Comparison of ENCODE assay signal across 17 mouse cellular contexts in the genomic region with DNA sequence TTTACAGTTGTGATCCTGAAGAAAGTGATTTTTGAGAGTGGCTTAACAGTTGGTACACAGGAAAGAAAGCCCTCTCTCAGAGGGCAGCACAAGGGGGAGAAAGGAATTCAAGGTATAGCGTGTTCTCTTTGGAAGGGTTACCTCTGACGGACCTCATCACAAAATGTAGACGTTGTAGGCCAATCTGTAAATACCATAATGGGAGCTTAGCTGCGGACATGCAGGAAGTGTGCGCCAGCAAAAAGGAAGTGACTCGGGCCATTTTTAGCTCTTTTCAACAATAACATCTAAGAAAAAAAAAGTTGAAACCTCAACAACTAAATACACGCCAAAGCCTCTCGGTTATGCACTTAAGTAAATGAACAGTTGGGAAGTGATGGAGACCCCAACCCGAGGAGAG. TPM values are rescaled to one million over a fixed set of nuclear protein-coding genes. Genes with fewer than 3 reads are reported as not detected.
A peak's percentile ranks its signal among the peaks of the same experiment; 100 is the strongest.
DNase-seq lines count a peak whose midpoint lies in the region; ATAC-seq and TF ChIP-seq lines count a peak whose summit lies in the region.
"Had no signal": no experiment of that assay in that cellular context is flagged by ENCODE, and none has a peak within 500 bp of the region (broad histone marks: within the 10 kb centered on the region; RNA-seq: fewer than 3 reads in every experiment).

No protein-coding gene starts in this region.

- 0 out of 2 replicates have a peak overlapping the region, but pooled peaks have one; percentile 23 for H3K27ac ChIP-seq in heart, postnatal 0 days (ENCODE audit: low read depth)
- H3K27ac ChIP-seq in testis, adult 2 months (ENCODE audit: control insufficient read depth, insufficient read depth, low read depth, low read length) = peak overlapping the region; percentile 10
- H3K27ac ChIP-seq in left cerebral cortex, adult 2 months = no peak overlapping the region
- H3K27ac ChIP-seq: neural tube, embryonic 12.5 days had no signal

- DNase-seq in heart, postnatal 0 days (ENCODE audit: low spot score) = no peak
- DNase-seq in heart, postnatal 14 days = no peak
- DNase-seq in testis, postnatal 10 days (ENCODE audit: low spot score) = no peak
- DNase-seq in splenic B cell, adult 2 months (ENCODE audit: low read depth, low spot score) = peak; percentile 47
- DNase-seq in left cerebral cortex, adult 2 months (ENCODE audit: extremely low spot score in 1 of 2, low spot score in 2 of 2) = no peak
- no peak for DNase-seq in heart, postnatal 25 days (ENCODE audit: low spot score)
- DNase-seq: cerebellum, adult 2 months; midbrain, embryonic 14.5 days; retina, postnatal 1 day; thymus, adult 18-20 months had no signal

- 62% methylated on average over 9 of the region's 9 CpGs for WGBS in heart, postnatal 0 days

- TF ChIP-seq CTCF in heart, postnatal 0 days (IDR thresholded peaks at IDR 0.05; ENCODE audit: low read depth) = no peak
- no peak for TF ChIP-seq CTCF in testis, adult 2 months (IDR thresholded peaks at IDR 0.05; ENCODE audit: control insufficient read depth, insufficient read depth, insufficient replicate concordance, low read depth, low read length)
- TF ChIP-seq CTCF in left cerebral cortex, adult 2 months (IDR thresholded peaks at IDR 0.05) = no peak

- ATAC-seq in heart, postnatal 0 days (ENCODE audit: insufficient read depth, low read depth) = no peak
- ATAC-seq in hematopoietic stem cell, adult 5-6 weeks (replicated peaks in 1 of 2; ENCODE audit: insufficient read depth in 1 of 2, low FRiP score in 2 of 2, low TSS enrichment in 1 of 2, low read depth in 1 of 2, poor library complexity in 2 of 2, severe bottlenecking in 2 of 2) = peak; percentile 73 to 76
- ATAC-seq: forebrain, embryonic 16.5 days; intestine, embryonic 16.5 days had no signal

- H3K27me3 ChIP-seq in heart, postnatal 0 days (ENCODE audit: control insufficient read depth, insufficient read depth, low read length) = no peaks in the 10 kb centered on the region
- H3K27me3 ChIP-seq in testis, adult 2 months (ENCODE audit: control insufficient read depth, insufficient read depth, low read length) = no peaks in the 10 kb centered on the region
- H3K27me3 ChIP-seq in splenic B cell, adult 2 months (ENCODE audit: control insufficient read depth, insufficient read depth, low read length, poor library complexity, severe bottlenecking) = no peaks in the 10 kb centered on the region
- H3K27me3 ChIP-seq: CH12.LX; neural tube, embryonic 12.5 days had no signal

- H3K4me3 ChIP-seq in heart, postnatal 0 days (ENCODE audit: low read depth, low read length) = no peak overlapping the region
- H3K4me3 ChIP-seq in testis, adult 2 months (ENCODE audit: control insufficient read depth, low read depth, low read length) = no peak overlapping the region
- H3K4me3 ChIP-seq in left cerebral cortex, adult 2 months = no peak overlapping the region
- H3K4me3 ChIP-seq: erythroblast, embryonic 14.5 days; neural tube, embryonic 12.5 days had no signal

- no peaks in the 10 kb centered on the region for H3K9me3 ChIP-seq in heart, postnatal 0 days (replicated peaks; ENCODE audit: control insufficient read depth, low read length)
- H3K9me3 ChIP-seq: neural tube, embryonic 12.5 days had no signal

- TF ChIP-seq POLR2A in testis, adult 2 months (IDR thresholded peaks at IDR 0.05; ENCODE audit: control insufficient read depth, low read depth, low read length) = no peak

- no peak overlapping the region for H3K9ac ChIP-seq in heart, postnatal 0 days (replicated peaks; ENCODE audit: low read depth, low read length)
- H3K9ac ChIP-seq: neural tube, embryonic 12.5 days had no signal

- TF ChIP-seq EP300 in heart, postnatal 0 days (IDR thresholded peaks at IDR 0.05; ENCODE audit: low read depth) = no peak

- no peak overlapping the region for H3K4me2 ChIP-seq in heart, postnatal 0 days (ENCODE audit: low read depth, low read length)
- H3K4me2 ChIP-seq: neural tube, embryonic 12.5 days had no signal

- no peaks in the 10 kb centered on the region for H3K36me3 ChIP-seq in heart, postnatal 0 days (replicated peaks; ENCODE audit: control insufficient read depth, insufficient read depth, low read length)
- no peaks in the 10 kb centered on the region; the same call in 1 of the 2 replicates for H3K36me3 ChIP-seq in testis, adult 2 months (ENCODE audit: control insufficient read depth, insufficient read depth, low read length)
- no peaks in the 10 kb centered on the region for H3K36me3 ChIP-seq in splenic B cell, adult 2 months (ENCODE audit: control insufficient read depth, insufficient read depth, low read length, poor library complexity, severe bottlenecking)
- H3K36me3 ChIP-seq: neural tube, embryonic 12.5 days had no signal

- no peaks in the 10 kb centered on the region for H3K4me1 ChIP-seq in heart, postnatal 0 days (ENCODE audit: control insufficient read depth, insufficient read depth)
- H3K4me1 ChIP-seq in testis, adult 2 months (ENCODE audit: control insufficient read depth, insufficient read depth, low read length) = peaks cover 3% of the 10 kb centered on the region
- H3K4me1 ChIP-seq: neural tube, embryonic 12.5 days had no signal

- intact Hi-C loops in heart, postnatal 14 days (cut with DNase I) = no loop called here
- intact Hi-C loops in left cerebral cortex, adult 2 months (cut with DNase I) = no loop called here
- intact Hi-C loops in heart, postnatal 25 days (cut with DNase I) = no loop called here

RNA-seq across cellular contexts. Expression of gene Armc2, which starts 45.6 kb away (rescaled TPM):
- total RNA-seq in heart, postnatal 0 days (2014; rRNA removed; ENCODE audit: low replicate concordance) = 3.3 and 8.5 TPM in 2 replicates
- 1.7 and 2.7 TPM in 2 replicates for polyA plus RNA-seq in heart, postnatal 0 days (2015; fragmentation: Nextera tagmentation; extraction: Ambion mirVana)
- 1 to 10 TPM; 3.7 to 3.9 TPM for total RNA-seq in heart, postnatal 14 days (2021)
- 15.9 and 16.1 TPM in 2 replicates for polyA plus RNA-seq in testis, adult 2 months (2012; rRNA removed)
- total RNA-seq in hematopoietic stem cell, adult 5-6 weeks (2017) = 0.94 and 3.9 TPM in 2 replicates
- total RNA-seq in left cerebral cortex, adult 2 months (2021) = 10 to 100 TPM; 12.6 to 14.1 TPM
- 1 to 10 TPM; 7.8 to 8.2 TPM for total RNA-seq in heart, postnatal 25 days (2021)
- polyA plus RNA-seq: erythroblast, embryonic 14.5 days had no signal
